Mouse (Mus musculus) megakaryocyte, embryonic 14.5 days (primary cell): ENCODE results near the gene Abca4.

Experiments
- FLI1 ChIP-seq: IDR thresholded peaks from 2 replicates; pipeline ENCODE4 v1.6.1; 2012; ENCODE audit warnings: low read length, inconsistent platforms, mixed read lengths
- GATA1 ChIP-seq: IDR thresholded peaks from 3 replicates; pipeline ENCODE4 v1.6.1; 2012; ENCODE audit warnings: mixed read lengths, low read length, inconsistent platforms, borderline replicate concordance

DNA sequence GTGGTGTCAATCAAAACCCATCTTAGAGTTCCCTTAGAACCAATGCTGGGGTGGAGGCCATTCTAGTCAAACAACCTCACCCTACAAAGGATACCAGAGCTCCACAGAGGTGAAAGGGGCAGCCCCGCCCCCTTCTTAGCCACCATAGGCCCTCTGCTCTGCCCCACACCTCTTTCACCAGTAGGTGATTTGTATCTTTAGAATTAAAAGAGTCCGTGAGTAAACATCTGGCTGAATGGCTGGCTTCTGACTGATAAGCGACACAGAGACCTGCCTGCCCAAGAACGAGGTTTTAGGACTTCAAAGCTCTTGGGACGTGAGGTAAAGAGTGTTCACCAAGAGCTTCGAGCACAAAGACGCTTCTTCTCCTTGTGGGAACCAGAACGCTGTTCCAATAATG lies 62.7 kb downstream of the Abca4 start:
- no peak for TF ChIP-seq GATA1
- TF ChIP-seq FLI1: no peak
